Mouse (Mus musculus): ENCODE results near the gene Ciao2b. TPM values are rescaled to one million over a fixed set of nuclear protein-coding genes. Genes with fewer than 3 reads are reported as not detected.
A peak's percentile ranks its signal among the peaks of the same experiment; 100 is the strongest.

Ciao2b gene
- polyA plus RNA-seq, 1 experiment, result 119 TPM

- TF ChIP-seq GATA1 (IDR thresholded peaks at IDR 0.05; ENCODE audit: borderline replicate concordance, low read length) (no peak), FLI1 (IDR thresholded peaks at IDR 0.05; ENCODE audit: low read length) (no peak)
- Histone ChIP-seq H3K9me3 (no peaks in the 10 kb centered on the region), H3K27me3 (replicated peaks) (peaks cover 1% of the 10 kb centered on the region), H3K36me3 (replicated peaks; ENCODE audit: low read length) (peaks cover 31% of the 10 kb centered on the region), H3K4me1 (peaks cover 61% of the 10 kb centered on the region), H3K4me3 (replicated peaks) (peak within 1 kb of the TSS; percentile 97)
These were observed 50.5 kb downstream of the Ciao2b start, which contains the start of gene Pdp2 for GRCm38 (mm10) chr8:104591133-104591834. TSS of gene Pdp2 (plus strand) at chr8:104591451.

- H3K4me1 ChIP-seq, result peaks cover 53% of the 10 kb centered on the region
- H3K4me3 ChIP-seq (replicated peaks), result no peak overlapping the region
- H3K9me3 ChIP-seq, result no peaks in the 10 kb centered on the region
- peaks cover 22% of the 10 kb centered on the region for H3K36me3 ChIP-seq (replicated peaks; ENCODE audit: low read length)
- TF ChIP-seq FLI1 (IDR thresholded peaks at IDR 0.05; ENCODE audit: low read length), result no peak
- no peak for TF ChIP-seq GATA1 (IDR thresholded peaks at IDR 0.05; ENCODE audit: borderline replicate concordance, low read length)
- H3K27me3 ChIP-seq (replicated peaks), result peaks cover 1% of the 10 kb centered on the region
These were observed 51.5 kb downstream of the Ciao2b start for GRCm38 (mm10) chr8:104590284-104590683.

Other genes starting within 250 kb of the Ciao2b start
- gene Cmtm4, start 246.2 kb downstream of the Ciao2b start, polyA plus RNA-seq (2012; ENCODE audit: insufficient read depth, low replicate concordance), result 0.69 and 1.2 TPM in 2 replicates
- gene Dync1li2, start 198.9 kb downstream of the Ciao2b start, polyA plus RNA-seq (2012; ENCODE audit: insufficient read depth, low replicate concordance), result 5.1 and 12.1 TPM in 2 replicates
- gene Terb1, start 132.1 kb downstream of the Ciao2b start, polyA plus RNA-seq (2012; ENCODE audit: insufficient read depth, low replicate concordance), result not detected in 2 replicates
- 1.5 TPM in 1 of 2 replicates, not detected in the other for gene Nae1, start 107.3 kb downstream of the Ciao2b start, polyA plus RNA-seq (2012; ENCODE audit: insufficient read depth, low replicate concordance)
- 1.1 and 8.2 TPM in 2 replicates for gene Car7, start 107.3 kb downstream of the Ciao2b start, polyA plus RNA-seq (2012; ENCODE audit: insufficient read depth, low replicate concordance)
- 1.3 TPM in 1 of 2 replicates, not detected in the other for gene Pdp2, start 50.5 kb downstream of the Ciao2b start, polyA plus RNA-seq (2012; ENCODE audit: insufficient read depth, low replicate concordance)
- gene Cdh16, start 17.6 kb downstream of the Ciao2b start, polyA plus RNA-seq (2012; ENCODE audit: insufficient read depth, low replicate concordance), result not detected in 2 replicates
- gene Rrad, start 10.6 kb downstream of the Ciao2b start, polyA plus RNA-seq (2012; ENCODE audit: insufficient read depth, low replicate concordance), result 2.2 TPM in 1 of 2 replicates, not detected in the other
- not detected in 2 replicates for gene Ces2a, start 92.0 kb upstream of the Ciao2b start, polyA plus RNA-seq (2012; ENCODE audit: insufficient read depth, low replicate concordance)
- not detected in 2 replicates for gene Ces2b, start 189.6 kb upstream of the Ciao2b start, polyA plus RNA-seq (2012; ENCODE audit: insufficient read depth, low replicate concordance)
- gene Ces2c, start 205.1 kb upstream of the Ciao2b start, polyA plus RNA-seq (2012; ENCODE audit: insufficient read depth, low replicate concordance), result not detected in 2 replicates

All from megakaryocyte, embryonic 14.5 days (primary cell).